Mouse (Mus musculus) megakaryocyte, embryonic 14.5 days (primary cell): ENCODE measurements around the gene Ganc. TPM values are rescaled to one million over a fixed set of nuclear protein-coding genes. Genes with fewer than 3 reads are reported as not detected.

Experiments
- H3K27me3 ChIP-seq: replicated peaks from 2 replicates; pipeline ENCODE3; 2012; ENCODE audit warnings: inconsistent platforms
- H3K36me3 ChIP-seq: replicated peaks from 2 replicates; pipeline ENCODE3; 2012; ENCODE audit warnings: low read length, inconsistent platforms, mixed read lengths
- H3K4me1 ChIP-seq: 2 replicates; pipeline ENCODE4 v1.6.1; 2012; ENCODE audit warnings: inconsistent platforms
- H3K4me3 ChIP-seq: replicated peaks from 2 replicates; pipeline ENCODE3; 2012; ENCODE audit warnings: moderate library complexity, mild to moderate bottlenecking, inconsistent platforms
- H3K9me3 ChIP-seq: 2 replicates; pipeline ENCODE4 v1.6.1; 2012; ENCODE audit warnings: inconsistent platforms
- FLI1 ChIP-seq: IDR thresholded peaks from 2 replicates; pipeline ENCODE4 v1.6.1; 2012; ENCODE audit warnings: low read length, inconsistent platforms, mixed read lengths
- GATA1 ChIP-seq: IDR thresholded peaks from 3 replicates; pipeline ENCODE4 v1.6.1; 2012; ENCODE audit warnings: mixed read lengths, low read length, inconsistent platforms, borderline replicate concordance
- polyA plus RNA-seq: library from polyadenylated mRNA; stranded (reverse); fragments of >175 nt; gene quantifications from 2 replicates; pipeline ENCODE4 v1.2.3, GENCODE M21; 2012; ENCODE audit warnings: low replicate concordance; ENCODE audit not compliant: insufficient read depth

Ganc gene
- polyA plus RNA-seq, 1 experiment, result 0.86 TPM

DNA sequence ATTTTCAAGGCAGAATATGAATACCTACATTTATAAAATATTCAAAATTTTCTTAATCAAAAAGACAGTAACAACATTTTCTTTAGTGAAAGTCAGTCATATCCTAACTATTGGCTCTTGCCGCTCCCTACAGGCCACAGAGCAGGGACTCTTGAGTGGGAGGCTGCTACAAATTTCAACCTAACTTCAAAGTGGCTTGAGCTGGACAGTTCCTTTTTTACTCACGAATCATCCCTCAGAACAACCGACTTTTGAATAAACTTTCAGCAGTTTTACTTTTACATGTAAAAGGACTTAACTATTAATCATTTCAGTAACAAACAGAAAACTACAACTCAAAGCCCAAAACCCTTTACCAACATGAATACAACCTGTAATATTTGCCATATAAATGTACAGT, 883 bp upstream of the Ganc start:
- no peaks in the 10 kb centered on the region for H3K9me3 ChIP-seq
- peak overlapping the region; percentile 96 for H3K4me3 ChIP-seq
- no peaks in the 10 kb centered on the region for H3K27me3 ChIP-seq
- peaks cover 34% of the 10 kb centered on the region for H3K36me3 ChIP-seq
- TF ChIP-seq GATA1 (no peak), FLI1 (no peak)
- peaks cover 26% of the 10 kb centered on the region for H3K4me1 ChIP-seq

DNA sequence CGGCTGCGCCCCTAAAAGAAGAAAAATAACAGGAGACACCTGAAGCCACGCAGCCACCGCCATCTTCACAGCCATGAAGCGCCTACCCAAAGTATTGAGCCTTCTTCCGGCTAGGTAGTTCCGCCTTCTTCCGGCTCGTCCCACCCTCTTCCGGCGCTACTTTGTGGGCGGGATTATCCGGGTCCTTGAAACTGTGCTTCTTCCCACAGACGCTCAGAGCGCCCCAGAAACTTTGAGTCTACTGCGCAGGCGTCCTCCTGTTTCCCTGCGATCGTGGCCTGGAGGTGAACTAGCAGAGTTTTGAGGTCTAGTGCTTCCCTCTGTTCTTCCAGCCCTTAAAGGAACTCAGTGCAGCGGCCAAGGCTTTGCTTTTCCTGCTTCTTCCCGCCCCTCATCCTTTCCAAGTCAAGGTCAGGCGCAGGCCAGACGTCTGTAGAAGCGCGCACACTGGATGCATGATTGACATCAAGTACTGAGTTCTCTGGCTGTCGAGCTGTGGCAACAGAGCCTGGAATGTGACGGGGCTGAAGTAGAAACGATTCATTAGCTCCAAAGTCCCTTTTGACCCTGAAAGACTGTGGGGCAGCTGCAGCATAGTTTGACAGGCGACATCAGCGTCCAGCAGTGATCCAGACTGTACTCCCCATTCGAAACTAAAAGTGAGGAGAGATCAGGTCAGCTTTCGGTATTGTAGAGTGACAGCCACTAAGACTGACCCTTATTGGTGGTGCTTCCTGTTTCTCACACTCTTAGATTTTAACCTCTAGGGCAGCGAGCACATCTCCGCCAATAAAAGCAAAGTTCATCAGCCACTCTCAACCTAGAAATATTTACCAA, 508 bp downstream of the Ganc start, which contains the start of gene Tmem87a:
Gene Tmem87a (minus strand): TSS at position 128 of the 837 bp plus-strand sequence.
- Histone ChIP-seq H3K36me3 (peaks cover 25% of the 10 kb centered on the region), H3K4me1 (peaks cover 26% of the 10 kb centered on the region), H3K9me3 (no peaks in the 10 kb centered on the region), H3K4me3 (peak within 1 kb of the TSS; percentile 96), H3K27me3 (no peaks in the 10 kb centered on the region)
- TF ChIP-seq GATA1, result no peak
- peak; percentile 67; the same call in 1 of the 2 replicates for TF ChIP-seq FLI1

DNA sequence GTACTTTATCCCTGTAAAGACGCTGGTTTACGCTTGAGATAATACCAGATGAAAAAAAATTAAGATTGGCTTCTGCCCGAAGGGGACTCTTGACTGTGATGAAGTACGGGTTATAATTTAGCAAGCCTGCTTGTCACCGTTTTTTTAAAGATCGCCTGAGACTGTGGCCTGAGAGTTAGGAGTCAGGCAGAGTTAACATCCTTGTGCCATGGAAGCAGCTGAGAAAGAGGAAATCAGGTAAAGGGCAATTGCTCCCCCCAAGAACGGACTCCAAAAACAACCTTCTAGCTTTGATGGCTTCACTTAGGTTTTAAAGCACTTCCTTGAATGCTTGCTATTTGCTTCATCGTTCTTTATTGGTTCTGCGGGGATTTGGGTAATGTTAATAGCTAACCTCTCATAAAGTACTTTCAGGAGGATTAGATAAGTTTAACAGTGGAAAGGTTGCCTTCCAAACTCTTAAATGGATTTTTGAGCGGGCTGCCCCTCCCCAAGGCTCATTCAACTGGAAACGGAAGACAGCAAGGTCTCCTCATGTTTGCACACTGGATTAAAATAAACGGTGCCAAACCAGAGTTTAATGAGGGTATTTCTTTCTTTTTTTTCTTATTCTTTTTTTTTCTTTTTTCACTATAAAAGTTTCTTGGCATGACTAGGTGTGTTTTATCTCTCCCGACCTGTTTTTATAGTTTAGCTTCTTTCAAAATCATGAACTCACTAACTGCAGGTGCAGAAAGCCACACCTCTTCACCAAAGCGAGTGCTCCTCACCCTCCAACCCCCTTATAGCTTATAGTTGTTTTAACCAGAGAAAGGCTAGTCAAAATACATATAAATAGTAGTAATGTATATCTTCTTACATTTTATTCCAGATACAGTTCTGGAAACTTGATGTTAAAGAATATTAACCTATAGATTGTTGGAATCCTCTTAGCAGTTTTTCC, 1.4 kb downstream of the Ganc start:
- H3K27me3 ChIP-seq, result no peaks in the 10 kb centered on the region
- no peaks in the 10 kb centered on the region for H3K9me3 ChIP-seq
- TF ChIP-seq GATA1 (no peak), FLI1 (no peak)
- H3K4me1 ChIP-seq, result peaks cover 26% of the 10 kb centered on the region
- peak overlapping the region; percentile 96 for H3K4me3 ChIP-seq
- H3K36me3 ChIP-seq, result peaks cover 23% of the 10 kb centered on the region

DNA sequence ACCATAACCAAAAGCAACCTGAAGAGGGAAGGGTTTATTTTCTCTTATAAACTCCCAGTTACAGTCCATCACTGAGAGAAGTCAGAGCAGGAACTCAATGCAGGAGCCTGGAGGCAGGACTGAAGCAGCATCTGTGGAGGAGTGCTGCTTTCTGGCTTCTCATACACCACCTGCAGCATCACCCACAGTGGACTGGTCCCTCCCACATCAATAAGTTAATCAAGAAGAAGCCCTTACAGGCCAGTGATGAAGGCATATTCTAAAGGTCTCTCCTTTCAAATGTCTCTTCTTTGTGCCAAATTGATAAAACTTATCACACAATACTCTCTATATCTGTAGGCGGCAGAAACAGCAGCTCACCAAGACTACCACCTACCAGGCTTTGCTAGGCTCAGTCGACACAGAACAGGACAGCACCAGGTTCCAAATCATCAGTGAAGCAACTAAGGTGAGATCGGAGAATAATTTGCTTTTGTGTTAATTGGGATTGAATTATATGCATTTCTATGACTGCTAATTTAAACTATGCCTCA, 7.5 kb downstream of the Ganc start:
- Histone ChIP-seq H3K36me3 (peaks cover 60% of the 10 kb centered on the region), H3K4me3 (no peak overlapping the region), H3K9me3 (no peaks in the 10 kb centered on the region), H3K27me3 (no peaks in the 10 kb centered on the region), H3K4me1 (peaks cover 3% of the 10 kb centered on the region; the same call in 1 of the 2 replicates)
- TF ChIP-seq FLI1 (no peak), GATA1 (no peak)

DNA sequence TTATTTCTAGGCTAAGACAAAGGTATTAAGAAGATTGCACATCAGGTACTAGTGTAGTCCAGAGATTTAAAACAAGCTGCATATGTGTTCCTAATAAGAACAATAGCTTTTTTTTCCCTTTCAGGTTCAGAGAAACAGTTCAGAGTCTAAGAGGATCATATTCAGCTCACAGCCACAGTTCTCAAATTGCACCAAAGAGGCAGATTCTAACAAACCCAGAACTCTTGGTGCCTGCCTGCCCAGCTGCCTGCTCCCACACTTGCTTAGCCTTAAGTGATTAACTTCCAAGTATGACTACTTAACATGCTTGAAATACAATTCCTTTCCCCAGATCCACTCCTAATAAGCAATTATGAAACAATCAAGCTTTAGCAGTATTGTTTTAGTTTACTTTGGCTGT, 10.4 kb downstream of the Ganc start:
- no peaks in the 10 kb centered on the region for H3K9me3 ChIP-seq
- H3K36me3 ChIP-seq, result peaks cover 74% of the 10 kb centered on the region
- TF ChIP-seq FLI1 (no peak), GATA1 (no peak)
- H3K27me3 ChIP-seq, result no peaks in the 10 kb centered on the region
- H3K4me1 ChIP-seq, result no peaks in the 10 kb centered on the region
- no peak overlapping the region for H3K4me3 ChIP-seq

DNA sequence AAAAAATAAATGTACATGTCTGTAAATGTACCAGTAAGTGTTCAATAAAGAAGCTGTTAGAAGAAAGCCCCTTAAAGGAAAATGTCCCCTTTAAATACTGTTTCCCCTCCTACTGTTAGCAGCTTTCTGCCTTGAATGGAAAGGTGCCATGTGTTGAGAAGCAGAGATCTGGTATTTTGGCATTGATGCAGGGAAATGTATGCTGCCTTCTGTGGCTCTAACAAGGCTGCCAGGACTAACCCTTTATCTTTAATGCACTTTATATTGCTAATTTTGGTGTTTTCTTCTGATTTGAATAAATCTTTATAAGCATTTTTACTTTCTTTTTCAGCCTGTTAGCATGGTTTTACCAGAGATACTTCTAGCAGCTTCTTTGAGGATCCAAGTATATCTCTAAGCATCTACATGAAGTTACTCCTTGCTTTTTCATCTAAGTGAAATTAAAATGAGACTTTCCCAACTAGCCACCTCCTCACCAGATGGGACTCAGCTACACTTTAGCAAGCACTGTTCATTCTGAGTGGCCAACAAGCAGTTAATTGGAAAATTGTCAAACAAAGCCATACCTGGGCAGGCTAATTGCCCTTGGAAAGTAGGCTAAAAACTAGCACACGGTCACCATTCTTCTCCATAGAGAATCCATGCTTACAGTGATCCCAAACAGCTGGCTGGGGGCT, 11.2 kb downstream of the Ganc start:
- Histone ChIP-seq H3K27me3 (no peaks in the 10 kb centered on the region), H3K9me3 (no peaks in the 10 kb centered on the region), H3K4me3 (no peak overlapping the region), H3K36me3 (peaks cover 78% of the 10 kb centered on the region), H3K4me1 (no peaks in the 10 kb centered on the region)
- TF ChIP-seq GATA1 (no peak), FLI1 (no peak)

DNA sequence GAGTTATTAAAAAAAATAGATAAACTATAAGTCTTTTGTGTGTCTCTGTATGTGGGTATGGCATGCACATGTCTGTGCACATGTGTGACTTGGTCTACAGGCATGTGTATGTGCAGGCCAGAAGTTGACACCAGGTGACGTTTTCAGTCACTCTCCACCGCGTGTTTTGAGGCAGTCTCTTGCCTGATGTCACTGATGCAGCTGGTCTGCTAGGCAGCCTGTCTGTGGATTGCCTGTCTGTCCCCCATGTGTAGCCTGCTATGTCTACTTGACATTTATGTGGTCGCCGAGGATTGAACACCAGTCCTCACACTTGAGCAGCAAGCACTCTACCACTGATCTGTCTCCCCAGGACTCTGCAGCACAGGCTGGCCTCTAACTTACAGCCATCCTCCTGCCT, 20.7 kb downstream of the Ganc start:
- TF ChIP-seq FLI1 (no peak), GATA1 (no peak)

DNA sequence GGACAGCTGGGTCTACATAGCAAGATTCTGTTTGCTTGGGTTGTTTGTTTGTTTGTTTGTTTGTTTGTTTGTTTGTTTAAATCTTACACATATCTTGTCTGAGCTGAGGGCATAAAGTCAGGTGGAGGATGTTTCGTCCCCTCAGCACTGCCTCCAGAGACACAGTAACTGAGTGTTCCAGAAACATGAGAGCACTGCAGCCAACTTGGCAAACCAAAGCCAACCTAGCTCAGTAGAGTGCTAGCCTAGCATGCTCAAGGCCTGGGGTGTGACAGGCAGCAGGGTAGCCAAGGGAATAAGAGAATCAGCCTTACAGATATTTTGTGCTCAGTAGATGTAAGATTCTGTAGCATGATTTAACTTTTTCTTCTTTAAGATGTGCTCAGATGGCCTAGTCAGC, 40.8 kb downstream of the Ganc start:
- Histone ChIP-seq H3K4me1 (peaks cover 15% of the 10 kb centered on the region), H3K27me3 (no peaks in the 10 kb centered on the region), H3K4me3 (no peak overlapping the region), H3K36me3 (peaks cover 39% of the 10 kb centered on the region), H3K9me3 (no peaks in the 10 kb centered on the region)
- no peak for TF ChIP-seq GATA1
- no peak for TF ChIP-seq FLI1

More for the DNA sequence above, 20.7 kb downstream of the Ganc start:
- no peaks in the 10 kb centered on the region for H3K9me3 ChIP-seq
- H3K4me3 ChIP-seq, result no peak overlapping the region
- peaks cover 12% of the 10 kb centered on the region for H3K4me1 ChIP-seq
- peaks cover 54% of the 10 kb centered on the region for H3K36me3 ChIP-seq
- H3K27me3 ChIP-seq, result no peaks in the 10 kb centered on the region

DNA sequence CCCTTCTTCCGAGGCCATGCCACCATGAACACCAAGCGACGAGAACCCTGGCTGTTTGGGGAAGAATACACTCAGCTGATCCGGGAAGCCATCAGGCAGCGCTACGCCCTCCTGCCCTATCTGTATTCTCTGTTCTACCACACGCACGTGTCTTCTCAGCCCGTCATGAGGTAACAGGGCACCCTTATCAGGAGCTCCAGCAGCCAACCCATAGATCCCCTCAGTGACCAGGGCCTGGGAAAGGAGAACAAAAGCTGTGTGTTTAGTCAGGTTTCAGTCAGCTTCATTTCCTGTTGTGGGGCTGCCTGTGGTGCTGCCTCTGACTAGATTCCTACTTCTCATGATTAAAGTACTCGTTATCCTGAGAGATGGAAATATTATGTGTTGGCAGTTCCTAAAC, 42.7 kb downstream of the Ganc start:
- Histone ChIP-seq H3K27me3 (no peaks in the 10 kb centered on the region), H3K36me3 (peaks cover 44% of the 10 kb centered on the region), H3K9me3 (no peaks in the 10 kb centered on the region), H3K4me3 (peak overlapping the region; percentile 66), H3K4me1 (peaks cover 22% of the 10 kb centered on the region)
- TF ChIP-seq FLI1 (no peak), GATA1 (no peak)
